In genomic region chr4:88917770-88918460, GRCm38 (mm10) we compare ENCODE assay signal across 29 mouse cellular contexts. TPM values are rescaled to one million over a fixed set of nuclear protein-coding genes. Genes with fewer than 3 reads are reported as not detected.
"Had no signal": no experiment of that assay in that cellular context is flagged by ENCODE, and none has a peak within 500 bp of the region (broad histone marks: within the 10 kb centered on the region; RNA-seq: fewer than 3 reads in every experiment).

No protein-coding gene starts in this region.

- ATAC-seq: inflammation-experienced regulatory T-cells, adult 6 months; lung, postnatal 0 days; midbrain, embryonic 13.5 days had no signal

- H3K4me1 ChIP-seq: midbrain, embryonic 10.5 days; midbrain, embryonic 13.5 days had no signal

- H3K9me3 ChIP-seq: liver, embryonic 13.5 days; megakaryocyte, embryonic 14.5 days; midbrain, embryonic 10.5 days; midbrain, embryonic 13.5 days had no signal

- DNase-seq: kidney, adult 2 months; kidney, postnatal 25 days; layer of hippocampus, adult 9-11 months; liver, embryonic 13.5 days; lung, embryonic 14.5 days; thymus, adult 2 months; thymus, postnatal 14 days; thymus, postnatal 4 days had no signal

- H3K4me3 ChIP-seq: layer of hippocampus, adult 2 months; liver, embryonic 13.5 days; megakaryocyte, embryonic 14.5 days; midbrain, embryonic 10.5 days; midbrain, embryonic 13.5 days had no signal

- H3K4me2 ChIP-seq: liver, embryonic 13.5 days; lung, embryonic 14.5 days; midbrain, embryonic 13.5 days had no signal

- H3K36me3 ChIP-seq: liver, embryonic 13.5 days; midbrain, embryonic 10.5 days; midbrain, embryonic 13.5 days had no signal

- H3K27me3 ChIP-seq: liver, embryonic 13.5 days; megakaryocyte, embryonic 14.5 days; midbrain, embryonic 13.5 days had no signal

- H3K27ac ChIP-seq: kidney, postnatal 0 days; layer of hippocampus, adult 2 months; liver, embryonic 13.5 days; macrophage; midbrain, embryonic 10.5 days; midbrain, embryonic 13.5 days had no signal

- H3K9ac ChIP-seq: liver, embryonic 13.5 days; lung, embryonic 14.5 days; midbrain, embryonic 13.5 days had no signal

RNA-seq across cellular contexts. Expression of gene Ifne, which starts 37.9 kb away (rescaled TPM):
- total RNA-seq: layer of hippocampus, adult 2 months; layer of hippocampus, postnatal 25 days; left cerebral cortex, adult 18-20 months; left cerebral cortex, postnatal 36 days; liver, adult 2 months; midbrain, postnatal 0 days had no signal
- polyA plus RNA-seq: inflammation-experienced regulatory T-cells, adult 6 months; kidney, adult 2 months; kidney, embryonic 14.5 days; kidney, postnatal 0 days; large intestine, adult 2 months; limb, embryonic 11.5 days; limb, embryonic 14.5 days; liver, adult 2 months; liver, embryonic 13.5 days; liver, embryonic 16.5 days; lung, embryonic 14.5 days; lung, postnatal 0 days; macrophage; midbrain, embryonic 10.5 days; midbrain, embryonic 13.5 days; midbrain, postnatal 0 days; neural tube, embryonic 11.5 days; neural tube, embryonic 14.5 days; stomach, embryonic 14.5 days; thymus, adult 2 months had no signal
